Mouse (Mus musculus) gonadal fat pad, adult 2 months (tissue): Measurements from ENCODE around the gene D2hgdh. TPM values are rescaled to one million over a fixed set of nuclear protein-coding genes. Genes with fewer than 3 reads are reported as not detected.
A peak's percentile ranks its signal among the peaks of the same experiment; 100 is the strongest.

ENCODE experiments used
- DNase-seq: peaks from one replicate; pipeline ENCODE4 v3.0.0-alpha.2; 2012; ENCODE audit warnings: low read depth
- polyA plus RNA-seq: library from polyadenylated mRNA; depleted of rRNA; stranded (reverse); fragments of >200 nt; gene quantifications from 2 replicates; pipeline ENCODE4 v1.2.3, GENCODE M21; 2012; rRNA removed

D2hgdh gene
- polyA plus RNA-seq = 27.7 and 27.8 TPM in 2 replicates

- no peak for DNase-seq
Measured at GRCm38 (mm10) chr1:93824609-93825008, at the start of gene D2hgdh. Gene D2hgdh (plus strand): TSS chr1:93824909.

GRCm38 (mm10) chr1:93776686-93777085 lies 48.0 kb upstream of the D2hgdh start:
- no peak for DNase-seq

- no peak for DNase-seq
Measured at GRCm38 (mm10) chr1:93786912-93787311, 37.8 kb upstream of the D2hgdh start.

- no peak for DNase-seq
Measured at GRCm38 (mm10) chr1:93794526-93794925, 30.2 kb upstream of the D2hgdh start.

- no peak for DNase-seq
Measured at GRCm38 (mm10) chr1:93795886-93796285, 28.8 kb upstream of the D2hgdh start.

- no peak for DNase-seq
Measured at GRCm38 (mm10) chr1:93800670-93801503, 23.8 kb upstream of the D2hgdh start.

GRCm38 (mm10) chr1:93801741-93802238 lies 22.9 kb upstream of the D2hgdh start, which contains the start of gene Dtymk:
Gene Dtymk (minus strand): TSS chr1:93801934.
- no peak for DNase-seq

GRCm38 (mm10) chr1:93802771-93803170 lies 21.9 kb upstream of the D2hgdh start:
- no peak for DNase-seq

GRCm38 (mm10) chr1:93803556-93804507 lies 20.9 kb upstream of the D2hgdh start, which contains the start of gene Ing5:
Gene Ing5 (plus strand): TSS chr1:93803965.
- DNase-seq = no peak

GRCm38 (mm10) chr1:93804818-93805217 lies 19.9 kb upstream of the D2hgdh start:
- no peak for DNase-seq

- DNase-seq = no peak
Measured at GRCm38 (mm10) chr1:93805221-93805951, 19.3 kb upstream of the D2hgdh start.

GRCm38 (mm10) chr1:93808871-93809270 lies 15.8 kb upstream of the D2hgdh start:
- DNase-seq = no peak

GRCm38 (mm10) chr1:93810011-93810410 lies 14.7 kb upstream of the D2hgdh start:
- no peak for DNase-seq

GRCm38 (mm10) chr1:93811495-93812039 lies 13.1 kb upstream of the D2hgdh start:
- no peak for DNase-seq

GRCm38 (mm10) chr1:93817823-93818532 lies 6.7 kb upstream of the D2hgdh start:
- DNase-seq = no peak

- DNase-seq = no peak
Measured at GRCm38 (mm10) chr1:93818722-93819121, 6.0 kb upstream of the D2hgdh start.

GRCm38 (mm10) chr1:93823796-93824495 lies 763 bp upstream of the D2hgdh start:
- DNase-seq = no peak

GRCm38 (mm10) chr1:93825105-93825674 lies 481 bp downstream of the D2hgdh start:
- DNase-seq = peak; percentile 95

GRCm38 (mm10) chr1:93825771-93826539 lies 1.2 kb downstream of the D2hgdh start:
- DNase-seq = no peak
